Mouse (Mus musculus) spleen, adult 2 months (tissue): Measurements from ENCODE around the gene Car11. TPM values are rescaled to one million over a fixed set of nuclear protein-coding genes. Genes with fewer than 3 reads are reported as not detected.

Source experiments
- DNase-seq, 2 experiments: peaks; one replicate each; pipeline versions ENCODE4 v3.0.0 to v3.0.0-alpha.2; 2012 to 2021; ENCODE audit warnings: low spot score in 2 of 2, low read depth in 1 of 2
- H3K27ac ChIP-seq: fragments of 200-500 bp; 2 replicates; pipeline ENCODE4 v1.5.1; 2012; ENCODE audit warnings: low read length, inconsistent platforms; ENCODE audit not compliant: insufficient read depth
- H3K27me3 ChIP-seq: fragments of 200-500 bp; 2 replicates; pipeline ENCODE4 v1.6.1; 2012; ENCODE audit warnings: mild to moderate bottlenecking, moderate library complexity, low read length, inconsistent platforms; ENCODE audit not compliant: control insufficient read depth, insufficient read depth
- H3K36me3 ChIP-seq: fragments of 200-500 bp; 2 replicates; pipeline ENCODE4 v1.6.1; 2012; ENCODE audit warnings: mild to moderate bottlenecking, low read length, inconsistent platforms; ENCODE audit not compliant: control insufficient read depth, insufficient read depth
- H3K4me1 ChIP-seq: fragments of 200-500 bp; 2 replicates; pipeline ENCODE4 v1.6.1; 2011; ENCODE audit warnings: inconsistent platforms; ENCODE audit not compliant: control insufficient read depth, insufficient read depth, insufficient read length
- H3K4me3 ChIP-seq: fragments of 200-500 bp; 2 replicates; pipeline ENCODE4 v1.5.1; 2011; ENCODE audit warnings: mild to moderate bottlenecking, inconsistent platforms; ENCODE audit not compliant: insufficient read depth, insufficient read length; ENCODE audit errors: extremely low read depth
- CTCF ChIP-seq: fragments of 200-500 bp; IDR thresholded peaks from 2 replicates; pipeline ENCODE4 v1.5.1; 2011; ENCODE audit warnings: mild to moderate bottlenecking, inconsistent platforms; ENCODE audit not compliant: insufficient read depth, insufficient read length, insufficient replicate concordance; ENCODE audit errors: extremely low read depth
- POLR2A ChIP-seq: fragments of 200-500 bp; IDR thresholded peaks from 2 replicates; pipeline ENCODE4 v1.6.1; 2011; ENCODE audit warnings: low read depth, low read length, inconsistent platforms
- WGBS: fragments of 180-500 bp; shearing (Covaris S2); methylation state at CpG from one replicate; pipeline ENCODE4 v1.1.7; 2018; 5-methylcytosine and 5-hydroxymethylcytosine counted together
- polyA plus RNA-seq: library from polyadenylated mRNA; depleted of rRNA; stranded (reverse); fragments of >200 nt; gene quantifications from 2 replicates; pipeline ENCODE4 v1.2.3, GENCODE M21; 2012

Car11 gene
- polyA plus RNA-seq, 1 experiment = 2.4 TPM

DNA sequence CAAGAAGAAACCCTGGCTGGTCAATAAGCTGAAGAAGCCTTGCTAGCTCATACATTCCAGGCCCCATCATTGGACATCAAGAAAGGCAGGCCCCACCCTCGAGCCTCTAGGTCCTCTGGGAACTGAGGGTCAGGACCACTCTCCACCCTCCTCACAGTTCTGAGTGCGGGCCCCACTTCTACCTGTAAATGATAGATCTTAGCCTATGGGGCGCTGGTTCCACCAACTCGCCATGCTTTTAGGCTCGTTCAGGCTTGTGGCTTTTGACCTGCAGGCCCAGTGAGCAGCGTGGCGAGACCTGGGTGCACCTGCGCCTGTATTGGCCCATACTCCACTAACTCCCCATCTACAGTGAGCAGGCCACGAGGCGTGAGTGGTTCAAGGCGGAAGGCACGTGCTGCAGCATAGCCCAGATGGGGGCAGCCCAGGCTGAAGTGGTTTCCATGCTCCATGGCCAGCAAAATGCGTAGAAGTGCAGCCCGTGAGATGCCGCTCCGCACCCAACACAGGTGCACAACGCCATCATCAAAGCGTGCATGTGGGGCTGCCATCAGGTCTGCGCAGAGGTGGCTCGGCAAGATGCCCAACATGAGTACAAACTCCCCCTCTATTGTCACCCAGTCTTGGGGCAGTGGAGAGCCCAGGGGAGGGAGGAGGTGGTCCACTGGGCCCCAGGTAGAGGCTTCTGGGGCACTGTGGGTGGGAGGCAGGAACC, 11.0 kb downstream of the Car11 start:
- Histone ChIP-seq H3K27me3 (no peaks in the 10 kb centered on the region), H3K36me3 (peaks cover 29% of the 10 kb centered on the region), H3K4me3 (no peak overlapping the region), H3K4me1 (peaks cover 18% of the 10 kb centered on the region), H3K27ac (no peak overlapping the region)
- TF ChIP-seq CTCF (no peak), POLR2A (no peak)
- no peak for DNase-seq
- WGBS = 93% methylated on average over 20 of the region's 20 CpGs

- Histone ChIP-seq H3K27ac (no peak overlapping the region), H3K4me1 (peaks cover 21% of the 10 kb centered on the region), H3K4me3 (no peak overlapping the region), H3K36me3 (peaks cover 29% of the 10 kb centered on the region), H3K27me3 (no peaks in the 10 kb centered on the region)
- no peak for TF ChIP-seq CTCF
- no peak for TF ChIP-seq POLR2A
- WGBS = 94% methylated on average over 24 of the region's 24 CpGs
- no peak for DNase-seq
Measured at GRCm38 (mm10) chr7:45711316-45712021, 11.8 kb downstream of the Car11 start.

DNA sequence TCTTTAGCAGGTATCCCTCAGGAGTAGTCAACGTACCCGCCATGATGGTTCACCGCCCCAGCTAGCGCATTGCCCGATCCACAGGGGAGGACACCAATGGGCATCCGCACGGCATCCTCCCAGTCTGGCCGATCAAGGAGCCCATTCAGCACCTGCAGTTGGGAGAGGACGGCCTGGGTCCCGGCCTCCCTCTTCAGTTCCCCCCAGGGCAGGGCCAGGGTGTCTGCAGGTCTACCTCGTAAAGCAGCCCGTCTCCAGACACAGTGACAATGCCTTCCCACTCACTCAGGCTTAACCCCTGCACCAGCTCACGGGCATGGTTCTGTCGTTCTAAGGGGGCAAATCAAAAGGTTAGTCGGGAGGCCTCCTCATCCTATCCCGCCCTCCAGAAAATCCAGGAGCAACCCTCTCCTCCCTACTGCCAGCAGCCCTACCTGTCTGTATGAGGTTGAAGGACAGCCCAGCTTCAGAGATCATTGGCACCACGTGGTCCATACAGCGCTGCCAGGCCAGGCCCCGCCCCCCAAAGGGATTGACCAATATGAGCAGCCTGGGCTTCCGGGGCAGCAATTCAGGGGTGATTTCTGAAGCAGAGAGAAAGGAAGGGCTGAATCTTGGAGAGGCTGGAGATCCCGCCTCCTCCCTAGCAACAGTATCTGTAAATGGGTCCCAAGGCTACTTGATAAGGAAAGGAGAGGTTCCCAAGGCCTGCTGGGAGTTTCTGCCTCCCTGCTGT, 12.5 kb downstream of the Car11 start:
- no peak overlapping the region for H3K27ac ChIP-seq
- H3K4me1 ChIP-seq = peaks cover 19% of the 10 kb centered on the region
- TF ChIP-seq CTCF (no peak), POLR2A (no peak)
- no peaks in the 10 kb centered on the region for H3K27me3 ChIP-seq
- peaks cover 29% of the 10 kb centered on the region for H3K36me3 ChIP-seq
- WGBS = 92% methylated on average over 21 of the region's 21 CpGs
- DNase-seq = no peak
- no peak overlapping the region for H3K4me3 ChIP-seq

- H3K27me3 ChIP-seq = no peaks in the 10 kb centered on the region
- H3K4me1 ChIP-seq = peaks cover 14% of the 10 kb centered on the region; the same call in 1 of the 2 replicates
- no peak overlapping the region for H3K27ac ChIP-seq
- TF ChIP-seq CTCF = no peak
- TF ChIP-seq POLR2A = no peak
- peaks cover 29% of the 10 kb centered on the region for H3K36me3 ChIP-seq
- 93% methylated on average over 16 of the region's 16 CpGs for WGBS
- DNase-seq = no peak
- no peak overlapping the region for H3K4me3 ChIP-seq
Measured at GRCm38 (mm10) chr7:45713396-45713795, 13.8 kb downstream of the Car11 start.

DNA sequence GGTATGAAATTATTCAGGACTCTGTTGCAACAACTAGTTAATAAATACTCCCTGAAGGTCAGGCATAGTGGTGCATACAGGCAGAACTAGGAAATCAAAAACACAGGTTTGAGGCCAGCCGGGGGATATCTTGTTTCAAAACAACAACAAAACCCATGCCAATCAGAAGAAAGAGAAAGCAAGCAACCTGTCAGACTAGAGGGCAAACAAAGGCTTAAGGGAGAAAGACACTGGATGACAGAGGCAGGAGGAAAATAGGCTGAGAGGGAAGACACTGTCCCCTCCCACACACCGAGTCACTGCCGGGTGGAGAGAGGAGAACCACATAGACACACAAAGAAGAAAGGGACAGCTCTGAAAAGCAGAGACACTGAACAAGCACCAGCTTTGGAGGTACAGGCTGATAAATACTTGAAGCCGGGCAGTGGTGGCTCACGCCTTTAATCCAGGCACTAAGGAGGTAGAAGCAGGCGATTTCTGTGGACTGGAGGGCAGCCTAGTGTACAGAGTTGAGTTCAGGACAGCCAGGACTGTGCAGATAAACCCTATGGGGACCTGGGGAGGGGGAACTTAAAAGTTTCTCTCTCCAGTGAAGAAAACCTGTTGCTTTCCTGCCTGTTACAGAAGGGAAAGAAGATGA, 14.4 kb downstream of the Car11 start:
- TF ChIP-seq CTCF (no peak), POLR2A (no peak)
- Histone ChIP-seq H3K27ac (no peak overlapping the region), H3K4me1 (peaks cover 9% of the 10 kb centered on the region; the same call in 1 of the 2 replicates), H3K27me3 (no peaks in the 10 kb centered on the region), H3K4me3 (no peak overlapping the region), H3K36me3 (peaks cover 29% of the 10 kb centered on the region)
- WGBS = 84% methylated on average over 6 of the region's 6 CpGs
- DNase-seq = no peak

- no peak for TF ChIP-seq POLR2A
- no peak for TF ChIP-seq CTCF
- H3K36me3 ChIP-seq = peaks cover 32% of the 10 kb centered on the region
- H3K27ac ChIP-seq = peak overlapping the region; percentile 41
- no peaks in the 10 kb centered on the region for H3K27me3 ChIP-seq
- WGBS = 11% methylated on average over 14 of the region's 14 CpGs
- H3K4me3 ChIP-seq = peak overlapping the region; percentile 83
- H3K4me1 ChIP-seq = peaks cover 5% of the 10 kb centered on the region; the same call in 1 of the 2 replicates
- DNase-seq = no peak
Measured at GRCm38 (mm10) chr7:45714630-45715089, 15.0 kb downstream of the Car11 start.
